Mouse (Mus musculus): Measurements from ENCODE around the gene Cxxc4. TPM values are rescaled to one million over a fixed set of nuclear protein-coding genes. Genes with fewer than 3 reads are reported as not detected.

Cxxc4 gene
- polyA plus RNA-seq, 1 experiment = 0.25 TPM

GRCm38 (mm10) chr3:134303492-134303808 lies 67.2 kb downstream of the Cxxc4 start:
- WGBS = 63% methylated on average over 3 of the region's 3 CpGs
- no peaks in the 10 kb centered on the region for H3K36me3 ChIP-seq (ENCODE audit: control insufficient read depth, insufficient read depth, low read length)
- H3K27me3 ChIP-seq (replicated peaks; ENCODE audit: control insufficient read depth, insufficient read depth, low read length) = no peaks in the 10 kb centered on the region
- DNase-seq = no peak
- no peak overlapping the region for H3K4me3 ChIP-seq (ENCODE audit: insufficient read depth, low read depth, low read length)
- no peaks in the 10 kb centered on the region for H3K4me1 ChIP-seq (ENCODE audit: control insufficient read depth, insufficient read depth, low read length)
- no peak overlapping the region for H3K27ac ChIP-seq (ENCODE audit: insufficient read depth, low read depth, low read length)
- TF ChIP-seq CTCF (conservative IDR thresholded peaks at IDR 0.05; ENCODE audit: insufficient read depth, insufficient read length, low read depth, low read length) (no peak), POLR2A (IDR thresholded peaks at IDR 0.05; ENCODE audit: low read depth, low read length) (no peak)

GRCm38 (mm10) chr3:134306507-134306906 lies 70.2 kb downstream of the Cxxc4 start:
- 54% methylated on average over 4 of the region's 4 CpGs for WGBS
- no peak overlapping the region for H3K4me3 ChIP-seq (ENCODE audit: insufficient read depth, low read depth, low read length)
- H3K4me1 ChIP-seq (ENCODE audit: control insufficient read depth, insufficient read depth, low read length) = no peaks in the 10 kb centered on the region
- no peak overlapping the region for H3K27ac ChIP-seq (ENCODE audit: insufficient read depth, low read depth, low read length)
- H3K27me3 ChIP-seq (replicated peaks; ENCODE audit: control insufficient read depth, insufficient read depth, low read length) = no peaks in the 10 kb centered on the region
- no peak for DNase-seq
- H3K36me3 ChIP-seq (ENCODE audit: control insufficient read depth, insufficient read depth, low read length) = no peaks in the 10 kb centered on the region
- TF ChIP-seq CTCF (conservative IDR thresholded peaks at IDR 0.05; ENCODE audit: insufficient read depth, insufficient read length, low read depth, low read length) = no peak
- TF ChIP-seq POLR2A (IDR thresholded peaks at IDR 0.05; ENCODE audit: low read depth, low read length) = no peak

GRCm38 (mm10) chr3:134307801-134308200 lies 71.5 kb downstream of the Cxxc4 start:
- H3K27me3 ChIP-seq (replicated peaks; ENCODE audit: control insufficient read depth, insufficient read depth, low read length) = no peaks in the 10 kb centered on the region
- no peak for TF ChIP-seq POLR2A (IDR thresholded peaks at IDR 0.05; ENCODE audit: low read depth, low read length)
- TF ChIP-seq CTCF (conservative IDR thresholded peaks at IDR 0.05; ENCODE audit: insufficient read depth, insufficient read length, low read depth, low read length) = no peak
- DNase-seq = no peak
- no peaks in the 10 kb centered on the region for H3K4me1 ChIP-seq (ENCODE audit: control insufficient read depth, insufficient read depth, low read length)
- no peak overlapping the region for H3K27ac ChIP-seq (ENCODE audit: insufficient read depth, low read depth, low read length)
- H3K36me3 ChIP-seq (ENCODE audit: control insufficient read depth, insufficient read depth, low read length) = no peaks in the 10 kb centered on the region
- no peak overlapping the region for H3K4me3 ChIP-seq (ENCODE audit: insufficient read depth, low read depth, low read length)

All from kidney, adult 2 months (tissue).